1 mouse cellular context compared by ENCODE assay signal in the genomic region with DNA sequence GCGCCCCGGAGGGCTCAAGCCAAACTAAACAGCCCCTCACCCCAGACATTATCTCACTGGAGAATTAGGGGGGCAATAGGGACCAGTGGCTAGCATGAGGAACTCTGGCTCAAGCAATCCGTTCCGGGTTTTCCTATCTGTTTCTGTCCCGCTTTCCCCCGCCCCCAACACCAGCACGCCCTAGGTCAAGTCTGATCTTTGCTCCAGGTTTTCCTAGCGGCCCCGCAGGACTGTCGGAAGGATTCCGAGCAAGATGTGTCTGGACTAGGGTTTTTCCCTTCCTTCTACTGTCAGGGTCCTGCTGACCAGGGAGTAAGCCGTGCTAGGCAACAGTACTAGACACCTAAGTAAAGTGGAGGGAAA.
TF ChIP-seq lines count a peak whose summit lies in the region.

No protein-coding gene starts in this region.

TF ChIP-seq in CH12.LX, 34 proteins besides CTCF, POLR2A, EP300 and RAD21 (continued from another document):
- no peak for TF ChIP-seq ZKSCAN1 (IDR thresholded peaks at IDR 0.05; ENCODE audit: borderline replicate concordance, low read depth, low read length)
- TF ChIP-seq ZNF384 (IDR thresholded peaks at IDR 0.05; ENCODE audit: low read depth, low read length) = no peak
- TF ChIP-seq JUND (conservative IDR thresholded peaks at IDR 0.05; ENCODE audit: low read depth, low read length) = no peak
- TF ChIP-seq ETS1 (conservative IDR thresholded peaks at IDR 0.05; ENCODE audit: low read depth, low read length) = 0 out of 2 replicates have a peak, but pooled peaks have one; percentile 7
- no peak for TF ChIP-seq CHD1 (IDR thresholded peaks at IDR 0.05; ENCODE audit: low read depth, low read length)
- no peak for TF ChIP-seq USF1 (IDR thresholded peaks at IDR 0.05; ENCODE audit: low read depth, low read length)
- TF ChIP-seq SIN3A (IDR thresholded peaks at IDR 0.05; ENCODE audit: low read length) = peak; percentile 81
- TF ChIP-seq RCOR1 (conservative IDR thresholded peaks at IDR 0.05; ENCODE audit: low read depth, low read length) = no peak
- peak; percentile 56; the same call in 1 of the 2 replicates for TF ChIP-seq ELF1 (IDR thresholded peaks at IDR 0.05; ENCODE audit: low read depth, low read length)
- no peak for TF ChIP-seq KAT2A (IDR thresholded peaks at IDR 0.05; ENCODE audit: insufficient replicate concordance, low read length)
- TF ChIP-seq HCFC1 (IDR thresholded peaks at IDR 0.05; ENCODE audit: low read depth, low read length) = no peak; the same call in 1 of the 2 replicates
- no peak for TF ChIP-seq BHLHE40 (IDR thresholded peaks at IDR 0.05; ENCODE audit: low read depth, low read length)
- TF ChIP-seq E2F4 (IDR thresholded peaks at IDR 0.05; ENCODE audit: insufficient replicate concordance, low read depth, low read length) = no peak
- TF ChIP-seq USF2 (conservative IDR thresholded peaks at IDR 0.05; ENCODE audit: low read depth, low read length) = no peak
- TF ChIP-seq MAZ (IDR thresholded peaks at IDR 0.05; ENCODE audit: low read depth, low read length) = peak; percentile 69; the same call in 1 of the 2 replicates
